Mouse (Mus musculus): Measurements from ENCODE around the gene Agap2. TPM values are rescaled to one million over a fixed set of nuclear protein-coding genes. Genes with fewer than 3 reads are reported as not detected.
A peak's percentile ranks its signal among the peaks of the same experiment; 100 is the strongest.
"Not testable (repeated sequence)": the region's sequence is repeated elsewhere in the genome, so short reads cannot be mapped to it uniquely, and the experiment has no call there.

Agap2 gene
- polyA plus RNA-seq, 1 experiment from 2014 or later = 1.5 TPM

DNA sequence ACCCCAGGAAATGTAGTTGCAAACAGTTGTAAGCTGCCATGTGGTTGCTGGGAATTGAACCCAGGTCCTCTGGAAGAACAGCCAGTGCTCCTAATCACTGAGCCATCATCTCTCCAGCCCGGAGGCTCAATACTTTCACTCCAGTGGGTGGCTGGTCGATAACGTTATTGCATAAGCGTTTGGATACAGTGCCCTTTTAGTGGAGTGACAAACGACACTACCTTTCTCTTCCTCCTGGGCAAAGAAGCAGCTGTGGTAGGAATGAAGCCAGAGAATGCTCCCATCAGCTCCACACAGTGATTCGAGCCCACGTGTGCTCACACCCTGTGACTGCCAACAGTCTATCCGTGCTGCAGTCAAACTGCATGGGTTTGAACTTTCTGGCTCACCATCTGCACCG is 3.9 kb upstream of the Agap2 start:
- no peak overlapping the region for H3K27ac ChIP-seq
- WGBS = 75% methylated on average over 9 of the region's 9 CpGs
- peak overlapping the region; percentile 74 for H3K9ac ChIP-seq
- H3K27me3 ChIP-seq = 0 out of 2 replicates have a peak, but pooled peaks cover under 1% of the 10 kb centered on the region
- H3K4me3 ChIP-seq = peak overlapping the region; percentile 58
- peak overlapping the region; percentile 97 for H3K4me2 ChIP-seq
- ATAC-seq = no peak
- peaks cover 26% of the 10 kb centered on the region for H3K36me3 ChIP-seq (ENCODE audit: poor library complexity, severe bottlenecking)
- H3K4me1 ChIP-seq = peaks cover 32% of the 10 kb centered on the region
- H3K9me3 ChIP-seq (replicated peaks) = no peaks in the 10 kb centered on the region

GRCm38 (mm10) chr10:127072270-127072669 is 2.8 kb upstream of the Agap2 start:
- H3K4me3 ChIP-seq; H3K4me2 ChIP-seq; H3K9me3 ChIP-seq (replicated peaks); H3K27me3 ChIP-seq; H3K9ac ChIP-seq; H3K27ac ChIP-seq; ATAC-seq: not testable (repeated sequence)
- peaks cover 15% of the 10 kb centered on the region for H3K36me3 ChIP-seq (ENCODE audit: poor library complexity, severe bottlenecking)
- H3K4me1 ChIP-seq = peaks cover 25% of the 10 kb centered on the region
- WGBS = 89% methylated on average over 4 of the region's 4 CpGs

DNA sequence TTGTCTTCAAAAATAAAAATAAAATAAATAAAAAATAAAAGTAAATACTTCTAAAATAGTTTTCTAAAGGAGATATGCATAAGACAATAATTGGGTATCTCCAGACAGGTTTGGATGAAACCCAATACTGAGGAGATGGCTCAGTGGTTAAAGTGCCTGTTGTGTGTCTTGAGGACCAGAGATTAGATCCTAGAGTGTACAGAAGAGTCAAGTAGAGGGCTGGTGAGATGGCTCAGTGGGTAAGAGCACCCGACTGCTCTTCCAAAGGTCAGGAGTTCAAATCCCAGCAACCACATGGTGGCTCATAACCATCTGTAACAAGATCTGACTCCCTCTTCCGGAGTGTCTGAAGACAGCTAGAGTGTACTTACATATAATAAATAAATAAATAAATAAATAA is 2.1 kb upstream of the Agap2 start:
- not testable (repeated sequence) for H3K9ac ChIP-seq; ATAC-seq; H3K36me3 ChIP-seq (ENCODE audit: poor library complexity, severe bottlenecking); H3K4me2 ChIP-seq; H3K27ac ChIP-seq; H3K4me3 ChIP-seq; H3K9me3 ChIP-seq (replicated peaks)
- H3K4me1 ChIP-seq = peaks cover 31% of the 10 kb centered on the region
- 0 out of 2 replicates have a peak, but pooled peaks cover 10% of the 10 kb centered on the region for H3K27me3 ChIP-seq
- WGBS = 88% methylated on average over 2 of the region's 2 CpGs

GRCm38 (mm10) chr10:127073981-127074380 is 1.1 kb upstream of the Agap2 start:
- Histone ChIP-seq H3K4me3 (no peak overlapping the region), H3K4me1 (peaks cover 28% of the 10 kb centered on the region), H3K36me3 (ENCODE audit: poor library complexity, severe bottlenecking) (no peaks in the 10 kb centered on the region), H3K4me2 (no peak overlapping the region), H3K27me3 (0 out of 2 replicates have a peak, but pooled peaks cover 10% of the 10 kb centered on the region), H3K9me3 (replicated peaks) (no peaks in the 10 kb centered on the region), H3K27ac (no peak overlapping the region), H3K9ac (no peak overlapping the region)
- no peak for ATAC-seq
- 95% methylated on average over 1 of the region's 1 CpGs for WGBS

DNA sequence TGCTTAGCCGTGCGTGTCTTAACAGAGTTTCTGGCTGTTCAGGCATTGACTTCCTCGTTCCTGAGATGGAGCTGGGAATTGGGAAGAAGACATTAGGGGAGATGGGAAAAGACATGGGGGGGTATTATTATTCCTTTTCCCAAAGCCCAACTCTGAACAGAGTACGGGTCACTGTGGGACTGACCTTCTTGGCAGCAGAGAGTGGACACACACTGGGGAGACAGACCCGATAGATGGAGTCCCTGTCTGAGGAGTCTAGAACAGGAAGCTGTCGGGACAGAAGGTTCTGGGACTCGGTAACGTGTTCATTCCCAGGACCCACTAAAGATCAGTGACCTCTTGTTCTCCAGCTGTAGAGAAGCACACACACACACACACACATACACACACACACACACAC is 567 bp downstream of the Agap2 start:
- Histone ChIP-seq H3K4me2 (no peak overlapping the region), H3K27ac (no peak overlapping the region), H3K9ac (no peak overlapping the region), H3K27me3 (peaks cover 25% of the 10 kb centered on the region), H3K4me3 (no peak overlapping the region), H3K4me1 (peaks cover 32% of the 10 kb centered on the region), H3K9me3 (replicated peaks) (no peaks in the 10 kb centered on the region), H3K36me3 (ENCODE audit: poor library complexity, severe bottlenecking) (no peaks in the 10 kb centered on the region)
- WGBS = 77% methylated on average over 8 of the region's 8 CpGs
- no peak for ATAC-seq

GRCm38 (mm10) chr10:127076082-127076481 is 998 bp downstream of the Agap2 start:
- Histone ChIP-seq H3K27ac (no peak overlapping the region), H3K36me3 (ENCODE audit: poor library complexity, severe bottlenecking) (no peaks in the 10 kb centered on the region), H3K4me1 (peaks cover 32% of the 10 kb centered on the region), H3K9ac (no peak overlapping the region), H3K4me3 (no peak overlapping the region), H3K27me3 (peaks cover 29% of the 10 kb centered on the region), H3K4me2 (no peak overlapping the region), H3K9me3 (replicated peaks) (no peaks in the 10 kb centered on the region)
- no peak for ATAC-seq
- 55% methylated on average over 4 of the region's 4 CpGs for WGBS

- no peaks in the 10 kb centered on the region for H3K36me3 ChIP-seq (ENCODE audit: poor library complexity, severe bottlenecking)
- H3K9ac ChIP-seq = peak overlapping the region; percentile 55
- H3K4me3 ChIP-seq = peak overlapping the region; percentile 67
- H3K27me3 ChIP-seq = peaks cover 43% of the 10 kb centered on the region
- H3K9me3 ChIP-seq (replicated peaks) = no peaks in the 10 kb centered on the region
- no peak for ATAC-seq
- 2% methylated on average over 10 of the region's 10 CpGs for WGBS
- H3K4me2 ChIP-seq = peak overlapping the region; percentile 99
- H3K27ac ChIP-seq = peak overlapping the region; percentile 59
- H3K4me1 ChIP-seq = peaks cover 42% of the 10 kb centered on the region
These were observed 2.4 kb downstream of the Agap2 start for GRCm38 (mm10) chr10:127077515-127077914.

GRCm38 (mm10) chr10:127078001-127078676 is 3.1 kb downstream of the Agap2 start:
- peak overlapping the region; percentile 78 for H3K27ac ChIP-seq
- ATAC-seq = peak; percentile 54
- H3K4me3 ChIP-seq = peak overlapping the region; percentile 67
- peak overlapping the region; percentile 99 for H3K4me2 ChIP-seq
- WGBS = under 1% methylated on average over 12 of the region's 12 CpGs
- peaks cover 49% of the 10 kb centered on the region for H3K27me3 ChIP-seq
- H3K9ac ChIP-seq = peak overlapping the region; percentile 81
- peaks cover 46% of the 10 kb centered on the region for H3K4me1 ChIP-seq
- H3K9me3 ChIP-seq (replicated peaks) = no peaks in the 10 kb centered on the region
- no peaks in the 10 kb centered on the region for H3K36me3 ChIP-seq (ENCODE audit: poor library complexity, severe bottlenecking)

GRCm38 (mm10) chr10:127078677-127079575 is 3.8 kb downstream of the Agap2 start:
- under 1% methylated on average over 38 of the region's 49 CpGs for WGBS
- H3K27ac ChIP-seq = peak overlapping the region; percentile 78
- peaks cover 46% of the 10 kb centered on the region for H3K4me1 ChIP-seq
- peak overlapping the region; percentile 99 for H3K4me2 ChIP-seq
- peak overlapping the region; percentile 81 for H3K9ac ChIP-seq
- H3K4me3 ChIP-seq = peak overlapping the region; percentile 67
- no peaks in the 10 kb centered on the region for H3K36me3 ChIP-seq (ENCODE audit: poor library complexity, severe bottlenecking)
- H3K9me3 ChIP-seq (replicated peaks) = no peaks in the 10 kb centered on the region
- peaks cover 54% of the 10 kb centered on the region for H3K27me3 ChIP-seq
- peak; percentile 73 for ATAC-seq

DNA sequence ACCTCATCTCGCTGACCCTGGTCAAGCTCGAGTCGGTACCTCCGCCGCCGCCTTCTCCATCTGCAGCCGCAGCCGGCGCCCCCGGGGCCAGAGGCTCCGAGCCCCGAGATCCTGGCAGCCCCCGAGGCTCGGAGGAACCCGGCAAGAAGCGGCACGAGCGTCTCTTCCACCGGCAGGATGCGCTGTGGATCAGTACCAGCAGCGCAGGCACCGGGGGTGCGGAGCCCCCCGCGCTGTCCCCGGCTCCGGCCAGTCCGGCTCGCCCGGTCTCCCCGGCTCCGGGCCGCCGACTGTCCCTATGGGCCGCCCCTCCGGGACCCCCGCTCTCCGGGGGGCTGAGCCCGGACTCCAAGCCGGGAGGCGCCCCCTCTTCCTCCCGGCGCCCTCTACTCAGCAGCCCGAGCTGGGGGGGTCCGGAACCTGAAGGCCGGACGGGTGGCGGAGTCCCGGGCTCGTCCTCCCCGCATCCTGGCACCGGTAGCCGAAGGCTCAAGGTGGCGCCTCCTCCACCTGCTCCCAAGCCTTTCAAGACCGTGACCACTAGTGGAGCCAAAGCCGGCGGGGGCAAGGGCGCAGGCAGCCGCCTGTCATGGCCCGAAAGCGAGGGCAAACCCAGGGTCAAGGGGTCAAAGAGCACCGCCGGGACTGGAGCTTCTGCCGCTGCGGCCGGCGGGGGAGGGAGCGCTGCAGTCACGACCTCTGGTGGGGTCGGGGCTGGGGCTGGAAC is 4.7 kb downstream of the Agap2 start:
- 2% methylated on average over 69 of the region's 70 CpGs for WGBS
- peaks cover 58% of the 10 kb centered on the region for H3K27me3 ChIP-seq
- 0 out of 2 replicates have a peak, but pooled peaks have one; percentile 0 for ATAC-seq
- peaks cover 46% of the 10 kb centered on the region for H3K4me1 ChIP-seq
- H3K36me3 ChIP-seq (ENCODE audit: poor library complexity, severe bottlenecking) = peaks cover 4% of the 10 kb centered on the region; the same call in 1 of the 2 replicates
- H3K27ac ChIP-seq = no peak overlapping the region; the same call in 1 of the 2 replicates
- peak overlapping the region; percentile 67 for H3K4me3 ChIP-seq
- H3K9ac ChIP-seq = peak overlapping the region; percentile 81
- no peaks in the 10 kb centered on the region for H3K9me3 ChIP-seq (replicated peaks)
- peak overlapping the region; percentile 99 for H3K4me2 ChIP-seq

DNA sequence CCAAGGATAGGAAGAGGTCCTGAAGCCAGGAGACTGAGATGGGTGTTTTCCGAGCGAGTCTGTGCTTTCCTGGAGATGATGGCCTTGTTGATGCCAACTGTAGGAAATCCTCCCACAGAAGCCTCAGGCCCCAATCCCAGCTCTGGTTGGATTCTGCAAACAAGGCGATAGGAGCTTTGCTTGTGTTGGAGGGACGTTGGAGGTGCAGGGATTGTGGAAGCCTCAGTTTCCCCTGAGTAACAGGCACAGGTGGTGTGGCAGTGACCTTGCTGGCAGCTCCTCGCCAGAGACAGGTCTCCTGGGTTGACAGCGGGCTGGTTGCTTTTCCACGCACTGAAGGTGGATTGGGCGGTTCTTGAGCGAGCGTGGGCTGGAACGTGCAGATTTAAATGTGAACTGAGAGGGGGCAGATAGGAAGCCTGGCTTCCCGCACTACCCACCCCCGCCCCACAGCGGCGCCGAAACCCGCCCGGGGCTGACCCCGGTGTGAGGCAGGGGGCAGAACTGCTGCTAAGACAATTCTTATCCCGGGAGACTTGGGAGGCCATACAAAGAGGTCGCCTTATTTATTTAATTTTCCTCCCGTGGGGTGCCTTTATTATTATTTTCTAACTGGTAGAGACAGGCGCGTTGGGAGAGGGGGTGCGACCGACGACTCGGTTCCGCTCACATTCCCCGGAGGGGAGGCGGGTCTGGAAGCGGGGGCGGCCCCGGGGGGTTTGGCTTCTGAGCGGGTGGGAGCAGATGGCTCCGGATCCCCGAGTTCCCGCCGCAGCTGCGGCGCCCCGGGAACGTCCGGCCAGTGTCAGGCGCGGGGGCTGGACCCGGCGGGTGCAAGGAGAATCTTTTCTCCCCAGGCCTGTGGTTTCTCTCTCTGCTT is 6.1 kb downstream of the Agap2 start:
- Histone ChIP-seq H3K36me3 (ENCODE audit: poor library complexity, severe bottlenecking) (peaks cover 6% of the 10 kb centered on the region; the same call in 1 of the 2 replicates), H3K9ac (peak overlapping the region; percentile 81), H3K4me2 (peak overlapping the region; percentile 99), H3K9me3 (replicated peaks) (no peaks in the 10 kb centered on the region), H3K4me1 (peaks cover 46% of the 10 kb centered on the region), H3K27me3 (peaks cover 62% of the 10 kb centered on the region), H3K27ac (no peak overlapping the region), H3K4me3 (peak overlapping the region; percentile 67)
- WGBS = 4% methylated on average over 48 of the region's 48 CpGs
- no peak for ATAC-seq
